Mouse (Mus musculus): ENCODE data around the gene Cdk5r2. TPM values are rescaled to one million over a fixed set of nuclear protein-coding genes. Genes with fewer than 3 reads are reported as not detected.
A peak's percentile ranks its signal among the peaks of the same experiment; 100 is the strongest.

Gene Cdk5r2
- total RNA-seq, 2 experiments from 2014 or later = 0.52 to 0.56 TPM

GRCm38 (mm10) chr1:74892351-74893133 is 37.8 kb downstream of the Cdk5r2 start:
- no peak for DNase-seq

- DNase-seq = peak; percentile 37
These were observed 38.6 kb downstream of the Cdk5r2 start, which contains the start of gene Cryba2 for GRCm38 (mm10) chr1:74893134-74893855. Gene Cryba2, minus strand, starts transcription at chr1:74893143.

GRCm38 (mm10) chr1:74894966-74895365 is 40.2 kb downstream of the Cdk5r2 start:
- DNase-seq = peak; percentile 66

- DNase-seq = no peak
These were observed 43.2 kb downstream of the Cdk5r2 start for GRCm38 (mm10) chr1:74897976-74898375.

- DNase-seq = no peak
These were observed 44.1 kb downstream of the Cdk5r2 start for GRCm38 (mm10) chr1:74898656-74899431.

- DNase-seq = no peak
These were observed 45.9 kb downstream of the Cdk5r2 start for GRCm38 (mm10) chr1:74900341-74901285.

- DNase-seq = peak; percentile 58
These were observed 47.0 kb downstream of the Cdk5r2 start for GRCm38 (mm10) chr1:74901686-74902085.

GRCm38 (mm10) chr1:74902191-74902590 is 47.5 kb downstream of the Cdk5r2 start:
- DNase-seq = no peak

Small RNAs within 50 kb of the gene (microRNA-seq; reads per million reads assigned to microRNA genes)
- gene Mir375 = 4.8 to 9.9 reads per million in 2 experiments

Other genes with a start within 250 kb of the Cdk5r2 start
- 10 to 100 TPM; 10.4 to 15.3 TPM for gene Ttll4, start 193.2 kb upstream of the Cdk5r2 start, total RNA-seq (2021)
- 1 to 10 TPM; 8.6 to 8.9 TPM for gene Cyp27a1, start 141.4 kb upstream of the Cdk5r2 start, total RNA-seq (2021)
- gene Prkag3, start 105.7 kb upstream of the Cdk5r2 start, total RNA-seq (2021) = 10 to 100 TPM; 64.7 to 66.7 TPM
- gene Wnt6, start 83.0 kb upstream of the Cdk5r2 start, total RNA-seq (2021) = 1 to 10 TPM in 1 of 2 experiments, under 1 TPM in 1; 0.95 to 1.5 TPM
- under 1 TPM in 1 of 2 experiments, not detected in 1; 0.29 TPM for gene Wnt10a, start 63.4 kb upstream of the Cdk5r2 start, total RNA-seq (2021)
- not detected for gene Fev, start 30.5 kb downstream of the Cdk5r2 start, total RNA-seq (2021)
- gene Cryba2, start 38.2 kb downstream of the Cdk5r2 start, total RNA-seq (2021) = not detected
- gene Cfap65, start 80.7 kb downstream of the Cdk5r2 start, total RNA-seq (2021) = not detected
- gene Ihh, start 96.7 kb downstream of the Cdk5r2 start, total RNA-seq (2021) = under 1 TPM; 0.16 to 0.23 TPM